Mouse (Mus musculus) kidney, postnatal 10 days (tissue): ENCODE results near the gene Cd163.

Experiments used
- DNase-seq: peaks from one replicate; pipeline ENCODE4 v3.0.0; 2021; ENCODE audit warnings: mixed read lengths

The Cd163 gene

DNA sequence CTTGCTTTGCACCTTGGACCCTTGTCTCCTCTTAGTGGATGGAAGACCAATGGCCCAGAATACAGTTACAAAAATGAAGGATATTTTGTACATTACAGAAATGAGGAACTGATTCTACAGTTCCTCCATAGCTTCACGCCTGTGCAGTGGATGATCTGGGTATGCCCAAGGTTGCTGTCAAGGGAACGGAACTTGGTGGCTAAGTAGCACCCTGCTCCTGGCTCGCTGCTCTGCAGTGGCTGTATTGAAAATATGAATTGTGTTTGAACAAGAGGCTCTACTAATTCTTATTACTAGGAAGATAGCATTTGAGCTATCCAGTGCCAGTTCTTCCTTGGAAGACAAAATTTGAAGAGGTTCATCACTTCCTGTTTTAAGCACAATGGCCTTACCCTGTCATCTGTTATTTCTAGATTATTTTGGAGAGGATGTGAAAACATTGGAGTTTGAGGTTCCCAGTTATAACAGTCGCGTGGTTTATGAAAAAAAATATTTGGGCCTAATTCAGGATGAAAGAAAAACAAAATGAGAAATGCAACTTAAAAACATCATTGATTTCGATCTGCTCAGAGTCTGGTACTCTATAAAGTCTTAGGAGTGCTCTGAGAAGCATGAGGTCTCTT, 69.2 kb downstream of the Cd163 start:
- no peak for DNase-seq

DNA sequence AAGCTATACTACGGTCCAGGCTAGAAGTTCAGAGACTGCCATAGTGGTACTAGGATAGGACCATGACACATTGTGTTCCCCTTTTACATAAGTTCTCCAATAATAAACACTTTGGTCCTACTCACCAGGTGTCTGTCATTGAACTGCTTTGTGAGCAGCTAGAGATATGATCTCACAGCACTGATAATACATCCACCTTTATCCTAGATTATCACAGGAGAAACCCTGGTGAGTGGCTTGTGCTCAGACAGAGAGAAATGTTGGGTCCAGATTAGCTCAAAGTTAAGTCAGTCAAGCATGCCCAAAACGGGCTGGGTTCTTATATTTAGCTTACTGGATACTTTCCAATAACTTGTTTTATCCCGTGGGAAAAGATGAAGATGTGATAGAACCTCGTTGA, 70.2 kb downstream of the Cd163 start:
- no peak for DNase-seq

DNA sequence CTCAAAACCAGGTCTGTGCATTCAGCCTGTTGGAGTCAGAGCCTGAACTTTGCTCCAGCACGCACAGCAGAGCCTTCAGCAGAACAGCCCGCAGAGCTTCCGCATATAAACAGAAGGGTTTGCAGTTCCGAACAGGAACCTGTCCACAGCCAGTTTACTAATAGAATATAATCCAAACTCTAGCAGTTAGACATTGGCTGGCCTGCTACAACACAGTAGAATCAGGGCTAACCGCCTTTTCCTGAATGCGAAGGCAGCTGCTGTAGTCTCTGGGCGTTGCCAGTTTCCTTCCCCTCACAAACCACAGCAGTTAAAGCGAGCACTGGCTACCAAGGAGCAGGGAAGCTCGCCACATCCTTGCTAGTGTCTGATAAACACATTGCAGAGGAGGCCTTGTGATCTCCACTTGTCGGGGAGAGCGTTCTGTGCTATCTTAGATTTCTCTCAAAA, 71.0 kb downstream of the Cd163 start:
- no peak for DNase-seq

DNA sequence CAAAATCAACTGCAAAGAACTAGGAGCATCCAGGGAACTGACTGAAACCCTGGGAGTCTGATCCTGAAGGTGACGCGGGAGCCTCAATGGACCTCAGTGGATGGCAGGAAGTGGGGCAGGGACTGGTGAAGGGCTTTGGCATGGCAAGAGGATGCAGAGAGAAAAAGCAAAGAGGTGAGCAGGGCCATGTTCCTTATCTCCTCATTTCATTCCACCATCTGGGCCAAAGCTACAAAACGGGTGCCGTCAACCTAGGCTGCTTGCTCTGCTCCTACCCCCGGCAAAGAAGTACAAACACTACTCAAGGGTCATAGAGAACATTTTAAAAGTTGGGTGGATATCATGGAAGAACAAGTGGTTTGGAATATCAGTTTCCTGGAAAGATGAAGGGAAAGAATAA, 71.9 kb downstream of the Cd163 start:
- no peak for DNase-seq

DNA sequence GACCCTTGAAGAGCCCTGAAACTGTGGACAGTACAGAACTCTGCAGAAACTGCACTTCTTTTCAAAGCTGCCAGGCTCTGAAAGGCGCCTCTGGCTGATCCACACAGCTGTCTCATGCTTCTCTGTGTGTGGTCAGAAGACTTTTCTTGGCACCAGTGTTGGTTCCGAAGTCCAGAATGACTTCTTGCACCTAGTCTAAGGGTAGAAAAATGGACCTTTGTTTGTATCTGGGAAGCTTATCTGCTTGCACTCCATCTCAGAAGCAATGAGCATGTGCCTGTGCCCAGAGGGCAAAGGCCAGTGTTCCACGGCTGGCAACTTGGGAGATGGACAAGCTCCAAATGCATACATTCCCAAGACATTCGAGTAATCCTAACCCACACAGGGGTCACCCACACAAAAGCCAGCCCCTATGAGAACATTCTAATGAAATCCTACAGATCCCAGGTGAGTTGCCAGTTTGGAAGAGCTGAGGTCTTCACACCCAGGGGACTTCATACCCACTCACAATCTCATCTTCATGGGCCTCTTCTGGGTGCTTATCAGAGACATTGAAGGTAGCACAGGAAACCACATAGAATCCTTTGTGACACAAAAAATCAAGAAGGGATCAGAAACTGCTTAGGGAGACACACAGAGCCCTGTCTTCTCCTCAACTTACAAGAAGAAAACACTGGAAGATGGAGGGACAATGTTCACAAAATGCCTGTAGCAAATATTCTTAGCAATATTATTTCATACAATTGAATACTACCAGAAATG, 73.2 kb downstream of the Cd163 start:
- no peak for DNase-seq

DNA sequence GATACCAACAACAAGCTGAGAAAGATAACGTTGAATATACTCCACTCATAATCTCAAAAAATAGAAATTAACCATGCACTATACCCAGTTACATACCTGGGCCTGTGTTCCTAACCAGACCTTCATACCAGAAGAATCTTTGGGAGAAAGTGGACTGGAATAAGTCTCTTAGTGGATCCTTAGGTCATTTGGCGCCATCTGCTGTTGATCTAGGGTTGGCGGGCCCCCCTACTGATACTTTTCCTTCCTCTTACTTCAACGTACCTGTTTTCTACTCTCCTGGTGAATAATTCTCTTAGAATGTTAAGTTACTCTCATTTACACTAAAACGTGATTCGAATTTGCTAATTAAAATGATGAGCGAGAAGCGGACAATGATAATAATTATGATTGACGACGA, 74.9 kb downstream of the Cd163 start:
- peak; percentile 76 for DNase-seq
